Mouse (Mus musculus) embryo, embryonic 11.5 days (tissue): ENCODE measurements at regions not wholly inside any gene's neighbourhood (a gene's known extent, or its start where the extent isn't known, plus 50 kb on each side); places are given as distances from the start of the nearest gene placed in this dataset.

Experiments used
- DNase-seq: peaks from one replicate; pipeline ENCODE4 v3.0.0-alpha.2; 2012; ENCODE audit warnings: low read depth, low spot score

GRCm38 (mm10) chr19:36229941-36230340, 110.0 kb upstream of the Ankrd1 start:
- DNase-seq = no peak

DNA sequence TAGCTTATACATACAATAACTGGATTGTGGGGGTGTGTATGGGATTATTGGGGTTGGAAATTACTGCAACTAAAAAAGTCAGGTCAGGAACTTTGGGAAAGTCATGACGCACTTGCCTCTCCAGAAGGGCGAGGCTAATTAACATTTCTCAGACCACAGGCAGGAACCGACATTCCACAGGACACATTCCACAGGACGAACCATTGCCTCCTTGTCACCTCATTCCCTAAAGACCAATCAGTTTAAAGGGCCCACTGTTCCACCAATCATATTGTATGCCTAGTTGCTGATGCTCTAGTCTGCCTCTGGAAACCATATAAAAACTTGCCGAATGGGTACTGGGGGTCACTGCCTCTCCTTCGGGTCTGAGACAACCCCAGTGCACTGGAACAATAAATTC, 113.0 kb upstream of the Pcgf5 start:
- no peak for DNase-seq

GRCm38 (mm10) chr19:36236576-36237345, 111.3 kb upstream of the Pcgf5 start:
- no peak for DNase-seq

- no peak for DNase-seq
Measured at GRCm38 (mm10) chr19:36237751-36238150, 110.4 kb upstream of the Pcgf5 start.

DNA sequence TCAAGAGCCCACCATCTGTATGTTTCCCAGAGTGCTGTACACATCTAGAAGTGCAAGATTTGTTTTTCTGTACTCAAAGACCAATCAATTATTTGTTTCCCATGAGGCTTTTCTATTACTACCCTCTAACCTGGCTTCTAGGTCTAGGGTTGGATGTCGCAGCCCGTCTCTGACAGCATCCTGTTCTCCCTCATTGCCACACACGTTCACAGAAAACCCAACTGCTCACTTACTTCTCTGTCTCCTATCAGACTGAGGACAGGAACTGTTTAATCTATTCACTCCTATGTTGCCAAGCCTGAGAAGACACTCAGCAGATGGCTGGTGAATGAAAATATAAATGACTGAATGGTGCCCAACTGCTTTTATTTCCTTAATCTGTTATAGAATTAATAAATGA, 109.6 kb upstream of the Pcgf5 start:
- no peak for DNase-seq

GRCm38 (mm10) chr19:36242396-36242795, 105.7 kb upstream of the Pcgf5 start:
- no peak for DNase-seq

DNA sequence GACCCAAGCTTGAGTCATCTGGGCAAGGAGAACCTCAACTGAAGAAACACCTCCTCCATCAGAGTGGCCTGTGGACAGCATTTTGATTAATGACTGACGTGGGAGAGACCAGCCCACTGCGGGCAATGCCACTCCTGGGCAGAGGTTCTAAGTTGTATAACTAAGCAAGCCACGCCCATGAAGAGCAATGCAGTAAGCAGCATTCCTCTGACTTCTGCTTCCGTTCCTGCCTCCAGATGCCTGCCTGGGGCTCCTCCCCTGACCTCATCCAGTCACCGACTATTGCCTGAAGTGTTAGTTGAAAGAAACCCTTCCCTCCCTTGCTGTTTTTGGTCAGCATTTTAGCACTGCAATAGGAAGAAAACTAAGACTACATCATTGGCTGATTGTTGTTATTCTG, 105.2 kb upstream of the Pcgf5 start:
- no peak for DNase-seq

GRCm38 (mm10) chr19:36252522-36252921, 95.6 kb upstream of the Pcgf5 start:
- no peak for DNase-seq

GRCm38 (mm10) chr19:36257748-36258538, 90.2 kb upstream of the Pcgf5 start:
- no peak for DNase-seq

DNA sequence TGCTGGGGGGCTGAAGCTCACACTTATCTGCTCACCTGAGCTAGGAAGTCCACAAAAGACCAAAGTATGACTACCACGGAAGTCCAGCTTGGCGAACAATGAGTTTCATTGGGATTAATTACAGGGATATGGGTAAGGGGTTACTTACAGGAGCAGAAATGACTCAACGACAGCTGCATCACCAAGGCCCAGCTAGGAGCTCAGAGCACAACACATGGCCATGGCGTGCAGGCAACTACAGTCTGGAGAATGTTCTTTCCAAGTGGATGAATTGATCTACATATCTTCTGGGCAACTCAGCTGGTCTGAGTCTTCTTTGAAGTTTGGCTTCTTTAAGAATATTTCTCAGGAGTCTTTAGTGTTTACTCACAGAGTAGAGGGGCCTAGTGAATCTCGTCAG, 86.3 kb upstream of the Pcgf5 start:
- DNase-seq = no peak

GRCm38 (mm10) chr19:36263923-36264322, 84.2 kb upstream of the Pcgf5 start:
- DNase-seq = no peak

- DNase-seq = no peak
Measured at GRCm38 (mm10) chr19:36264397-36264796, 83.7 kb upstream of the Pcgf5 start.

GRCm38 (mm10) chr19:36265276-36265675, 82.8 kb upstream of the Pcgf5 start:
- no peak for DNase-seq

- DNase-seq = no peak
Measured at GRCm38 (mm10) chr19:36266346-36266745, 81.8 kb upstream of the Pcgf5 start.

- no peak for DNase-seq
Measured at GRCm38 (mm10) chr19:36273466-36273865, 74.6 kb upstream of the Pcgf5 start.

GRCm38 (mm10) chr19:36285465-36285864, 62.6 kb upstream of the Pcgf5 start:
- no peak for DNase-seq

DNA sequence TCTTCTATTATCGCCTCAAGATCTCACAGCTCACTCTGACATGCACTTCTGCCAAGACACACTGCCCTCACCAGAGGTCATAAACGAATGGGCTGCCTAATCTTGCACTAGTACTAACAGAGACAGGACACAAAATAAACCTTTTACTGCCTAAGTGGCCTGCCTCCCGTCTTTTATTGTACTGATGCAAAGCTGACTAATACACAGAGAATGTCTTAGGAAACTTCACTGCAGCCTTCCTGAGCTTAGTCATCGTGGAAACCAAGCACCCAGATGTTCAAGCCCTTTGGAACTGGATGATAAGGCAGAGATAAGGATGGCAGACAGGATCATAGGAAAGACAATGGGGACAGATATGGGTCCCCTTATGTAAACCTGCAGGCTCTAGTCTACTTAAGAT, 57.3 kb upstream of the Pcgf5 start:
- no peak for DNase-seq

- DNase-seq = no peak
Measured at GRCm38 (mm10) chr19:36293177-36293969, 54.7 kb upstream of the Pcgf5 start.
